Mouse (Mus musculus): ENCODE measurements around the gene Nosip. TPM values are rescaled to one million over a fixed set of nuclear protein-coding genes. Genes with fewer than 3 reads are reported as not detected.

The Nosip gene
- total and polyA plus RNA-seq, 2 experiments from 2014 or later, result 74.3 to 76.4 TPM

GRCm38 (mm10) chr7:45112529-45112928, 50.3 kb downstream of the Nosip start:
- H3K9me3 ChIP-seq (ENCODE audit: low read length), result no peaks in the 10 kb centered on the region
- no peak for TF ChIP-seq CTCF (IDR thresholded peaks at IDR 0.05; ENCODE audit: low read depth)
- H3K27me3 ChIP-seq (ENCODE audit: insufficient read depth, low read length), result no peaks in the 10 kb centered on the region
- no peak overlapping the region for H3K27ac ChIP-seq (ENCODE audit: low read depth, low read length)
- H3K4me2 ChIP-seq (ENCODE audit: low read depth), result no peak overlapping the region
- peaks cover 1% of the 10 kb centered on the region; the same call in 1 of the 2 replicates for H3K36me3 ChIP-seq (ENCODE audit: insufficient read depth)
- no peaks in the 10 kb centered on the region for H3K4me1 ChIP-seq (ENCODE audit: insufficient read depth)
- H3K4me3 ChIP-seq (ENCODE audit: low read depth, low read length), result no peak overlapping the region
- ATAC-seq (no peak), DNase-seq (no peak)
- no peak overlapping the region for H3K9ac ChIP-seq
- WGBS, result 77% methylated on average over 3 of the region's 3 CpGs

GRCm38 (mm10) chr7:45113476-45113875, 51.2 kb downstream of the Nosip start:
- no peaks in the 10 kb centered on the region for H3K9me3 ChIP-seq (ENCODE audit: low read length)
- H3K4me1 ChIP-seq (ENCODE audit: insufficient read depth), result no peaks in the 10 kb centered on the region
- no peak overlapping the region for H3K4me2 ChIP-seq (ENCODE audit: low read depth)
- peaks cover 10% of the 10 kb centered on the region; the same call in 1 of the 2 replicates for H3K36me3 ChIP-seq (ENCODE audit: insufficient read depth)
- H3K27ac ChIP-seq (ENCODE audit: low read depth, low read length), result no peak overlapping the region
- no peak overlapping the region for H3K9ac ChIP-seq
- no peak for TF ChIP-seq CTCF (IDR thresholded peaks at IDR 0.05; ENCODE audit: low read depth)
- WGBS, result 89% methylated on average over 2 of the region's 2 CpGs
- ATAC-seq (no peak), DNase-seq (no peak)
- H3K27me3 ChIP-seq (ENCODE audit: insufficient read depth, low read length), result no peaks in the 10 kb centered on the region
- no peak overlapping the region for H3K4me3 ChIP-seq (ENCODE audit: low read depth, low read length)

DNA sequence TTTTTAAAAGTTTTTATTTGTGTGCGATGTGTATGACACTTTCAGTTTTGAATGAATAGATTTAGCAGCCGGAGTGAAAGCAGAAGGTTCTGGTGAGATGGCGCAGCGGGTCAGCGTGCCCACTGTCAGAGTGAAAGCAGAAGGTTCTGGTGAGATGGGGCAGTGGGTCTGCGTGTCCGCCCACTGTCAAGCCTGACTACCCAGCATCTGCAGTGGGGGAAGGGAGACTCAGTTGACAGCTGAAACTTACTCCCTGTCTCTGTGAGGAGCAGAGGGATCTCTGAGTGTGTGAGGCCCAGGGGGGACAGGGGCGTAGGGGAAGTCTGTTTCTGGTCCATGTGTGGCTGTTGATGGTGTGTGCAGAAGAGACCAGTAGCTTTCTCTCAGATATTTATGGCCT, 55.3 kb downstream of the Nosip start:
- H3K27ac ChIP-seq (ENCODE audit: low read depth, low read length), result no peak overlapping the region
- no peaks in the 10 kb centered on the region for H3K27me3 ChIP-seq (ENCODE audit: insufficient read depth, low read length)
- DNase-seq, result no peak
- H3K9ac ChIP-seq, result no peak overlapping the region
- no peak overlapping the region for H3K4me3 ChIP-seq (ENCODE audit: low read depth, low read length)
- peaks cover 47% of the 10 kb centered on the region for H3K36me3 ChIP-seq (ENCODE audit: insufficient read depth)
- no peaks in the 10 kb centered on the region for H3K4me1 ChIP-seq (ENCODE audit: insufficient read depth)
- no peak overlapping the region for H3K4me2 ChIP-seq (ENCODE audit: low read depth)
- 88% methylated on average over 8 of the region's 8 CpGs for WGBS
- no peaks in the 10 kb centered on the region for H3K9me3 ChIP-seq (ENCODE audit: low read length)
- no peak for ATAC-seq
- TF ChIP-seq CTCF (IDR thresholded peaks at IDR 0.05; ENCODE audit: low read depth), result no peak

- 92% methylated on average over 6 of the region's 6 CpGs for WGBS
- Histone ChIP-seq H3K36me3 (ENCODE audit: insufficient read depth) (peaks cover 50% of the 10 kb centered on the region), H3K27me3 (ENCODE audit: insufficient read depth, low read length) (no peaks in the 10 kb centered on the region), H3K27ac (ENCODE audit: low read depth, low read length) (no peak overlapping the region), H3K4me1 (ENCODE audit: insufficient read depth) (peaks cover 6% of the 10 kb centered on the region), H3K9ac (no peak overlapping the region), H3K4me2 (ENCODE audit: low read depth) (no peak overlapping the region), H3K9me3 (ENCODE audit: low read length) (no peaks in the 10 kb centered on the region), H3K4me3 (ENCODE audit: low read depth, low read length) (no peak overlapping the region)
- no peak for ATAC-seq
- no peak for TF ChIP-seq CTCF (IDR thresholded peaks at IDR 0.05; ENCODE audit: low read depth)
- no peak for DNase-seq
These were observed 56.1 kb downstream of the Nosip start for GRCm38 (mm10) chr7:45118336-45118735.

- peaks cover 53% of the 10 kb centered on the region for H3K36me3 ChIP-seq (ENCODE audit: insufficient read depth)
- WGBS, result 78% methylated on average over 5 of the region's 5 CpGs
These were observed 57.8 kb downstream of the Nosip start for GRCm38 (mm10) chr7:45119780-45120709.

GRCm38 (mm10) chr7:45121404-45121803, 59.2 kb downstream of the Nosip start:
- Histone ChIP-seq H3K36me3 (ENCODE audit: insufficient read depth) (peaks cover 67% of the 10 kb centered on the region), H3K27ac (ENCODE audit: low read depth, low read length) (no peak overlapping the region), H3K4me1 (ENCODE audit: insufficient read depth) (peaks cover 11% of the 10 kb centered on the region), H3K9me3 (ENCODE audit: low read length) (no peaks in the 10 kb centered on the region), H3K4me2 (ENCODE audit: low read depth) (no peak overlapping the region), H3K27me3 (ENCODE audit: insufficient read depth, low read length) (no peaks in the 10 kb centered on the region), H3K4me3 (ENCODE audit: low read depth, low read length) (no peak overlapping the region), H3K9ac (no peak overlapping the region)
- 59% methylated on average over 8 of the region's 8 CpGs for WGBS
- no peak for ATAC-seq
- TF ChIP-seq CTCF (IDR thresholded peaks at IDR 0.05; ENCODE audit: low read depth), result no peak
- DNase-seq, result no peak

More at GRCm38 (mm10) chr7:45119780-45120709, 57.8 kb downstream of the Nosip start:
- no peak for DNase-seq
- H3K9me3 ChIP-seq (ENCODE audit: low read length), result no peaks in the 10 kb centered on the region
- H3K4me3 ChIP-seq (ENCODE audit: low read depth, low read length), result no peak overlapping the region
- no peak overlapping the region for H3K4me2 ChIP-seq (ENCODE audit: low read depth)
- H3K27me3 ChIP-seq (ENCODE audit: insufficient read depth, low read length), result no peaks in the 10 kb centered on the region
- peaks cover 11% of the 10 kb centered on the region for H3K4me1 ChIP-seq (ENCODE audit: insufficient read depth)
- ATAC-seq, result no peak
- H3K27ac ChIP-seq (ENCODE audit: low read depth, low read length), result no peak overlapping the region
- no peak overlapping the region for H3K9ac ChIP-seq
- TF ChIP-seq CTCF (IDR thresholded peaks at IDR 0.05; ENCODE audit: low read depth), result no peak

DNA sequence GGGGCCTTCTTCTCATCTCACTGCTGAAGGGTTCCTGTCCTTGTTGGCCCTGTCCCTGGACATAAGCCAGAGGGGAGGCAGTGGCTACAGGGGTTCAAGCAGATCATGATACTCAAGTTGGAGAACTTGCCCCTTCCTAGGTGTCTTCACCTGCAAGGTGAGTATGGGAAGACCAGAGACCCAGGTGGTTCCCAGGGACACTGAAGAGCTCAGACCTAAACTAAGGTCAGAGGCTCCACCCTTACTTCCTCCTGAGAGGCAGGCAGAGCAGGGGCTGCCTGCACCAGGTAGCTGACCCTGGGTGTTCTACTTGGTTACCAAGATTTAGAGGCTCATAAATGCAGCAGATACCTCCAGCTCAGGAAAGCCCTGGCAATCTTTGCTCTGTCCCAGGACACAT, 59.7 kb downstream of the Nosip start:
- no peak overlapping the region for H3K9ac ChIP-seq
- no peak overlapping the region for H3K27ac ChIP-seq (ENCODE audit: low read depth, low read length)
- no peaks in the 10 kb centered on the region for H3K27me3 ChIP-seq (ENCODE audit: insufficient read depth, low read length)
- H3K4me2 ChIP-seq (ENCODE audit: low read depth), result no peak overlapping the region
- peaks cover 11% of the 10 kb centered on the region for H3K4me1 ChIP-seq (ENCODE audit: insufficient read depth)
- no peaks in the 10 kb centered on the region for H3K9me3 ChIP-seq (ENCODE audit: low read length)
- TF ChIP-seq CTCF (IDR thresholded peaks at IDR 0.05; ENCODE audit: low read depth), result no peak
- no peak for ATAC-seq
- no peak for DNase-seq
- no peak overlapping the region for H3K4me3 ChIP-seq (ENCODE audit: low read depth, low read length)
- H3K36me3 ChIP-seq (ENCODE audit: insufficient read depth), result peaks cover 73% of the 10 kb centered on the region
